Mouse (Mus musculus): ENCODE measurements around the gene Zfp955b. TPM values are rescaled to one million over a fixed set of nuclear protein-coding genes. Genes with fewer than 3 reads are reported as not detected.
"Not testable (repeated sequence)": the region's sequence is repeated elsewhere in the genome, so short reads cannot be mapped to it uniquely, and the experiment has no call there.

Gene Zfp955b
- polyA plus RNA-seq (2014; fragmentation: Nextera tagmentation; extraction: Ambion mirVana): 10.0 and 10.7 TPM in 2 replicates

GRCm38 (mm10) chr17:33289039-33289875, at the start of gene Zfp955b:
TSS of gene Zfp955b (plus strand) at chr17:33289544.
- H3K4me1 ChIP-seq (ENCODE audit: control insufficient read depth, insufficient read depth, low read length); H3K9ac ChIP-seq (ENCODE audit: low read depth, low read length); H3K27me3 ChIP-seq (ENCODE audit: control insufficient read depth, insufficient read depth, low read length); H3K4me3 ChIP-seq (ENCODE audit: low read length); H3K36me3 ChIP-seq (ENCODE audit: control insufficient read depth, insufficient read depth, low read length); H3K9me3 ChIP-seq (ENCODE audit: control insufficient read depth, low read length); H3K4me2 ChIP-seq (replicated peaks; ENCODE audit: low read depth, low read length); H3K27ac ChIP-seq (ENCODE audit: low read depth, low read length): not testable (repeated sequence)
- WGBS: no CpG with 5 or more reads among the region's 25 CpGs
- peak; percentile 99 for ATAC-seq (ENCODE audit: low FRiP score, low TSS enrichment)

GRCm38 (mm10) chr17:33254530-33255318, 34.6 kb upstream of the Zfp955b start, which contains the start of gene Zfp955a:
TSS of gene Zfp955a (minus strand) at chr17:33255145.
- H3K4me2 ChIP-seq (replicated peaks; ENCODE audit: low read depth, low read length); H3K9me3 ChIP-seq (ENCODE audit: control insufficient read depth, low read length); H3K9ac ChIP-seq (ENCODE audit: low read depth, low read length); H3K27ac ChIP-seq (ENCODE audit: low read depth, low read length); H3K27me3 ChIP-seq (ENCODE audit: control insufficient read depth, insufficient read depth, low read length); H3K4me1 ChIP-seq (ENCODE audit: control insufficient read depth, insufficient read depth, low read length); H3K36me3 ChIP-seq (ENCODE audit: control insufficient read depth, insufficient read depth, low read length); H3K4me3 ChIP-seq (ENCODE audit: low read length): not testable (repeated sequence)
- peak; percentile 99 for ATAC-seq (ENCODE audit: low FRiP score, low TSS enrichment)
- WGBS: 53% methylated on average over 1 of the region's 34 CpGs

DNA sequence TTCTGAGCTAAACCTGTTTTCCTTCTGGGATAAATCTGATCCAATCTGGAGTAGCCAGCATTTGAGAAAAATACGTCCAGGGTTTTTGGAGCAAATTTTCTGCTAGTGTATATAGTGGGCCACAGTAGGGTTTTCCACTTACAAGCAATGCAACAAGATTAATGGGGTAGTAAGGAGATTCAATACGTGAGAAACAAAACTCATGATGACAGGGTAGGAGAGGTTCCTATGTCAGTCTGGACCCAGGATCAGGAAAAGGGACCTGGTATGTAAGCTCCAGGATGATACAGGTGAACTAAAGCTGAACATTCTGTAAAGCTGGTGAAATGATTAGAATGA, 34.1 kb upstream of the Zfp955b start:
- WGBS: no CpG with 5 or more reads among the region's 2 CpGs
- not testable (repeated sequence) for H3K27ac ChIP-seq (ENCODE audit: low read depth, low read length); H3K9me3 ChIP-seq (ENCODE audit: control insufficient read depth, low read length); H3K36me3 ChIP-seq (ENCODE audit: control insufficient read depth, insufficient read depth, low read length); H3K4me2 ChIP-seq (replicated peaks; ENCODE audit: low read depth, low read length); H3K4me3 ChIP-seq (ENCODE audit: low read length); H3K9ac ChIP-seq (ENCODE audit: low read depth, low read length); H3K27me3 ChIP-seq (ENCODE audit: control insufficient read depth, insufficient read depth, low read length); H3K4me1 ChIP-seq (ENCODE audit: control insufficient read depth, insufficient read depth, low read length); ATAC-seq (ENCODE audit: low FRiP score, low TSS enrichment)

DNA sequence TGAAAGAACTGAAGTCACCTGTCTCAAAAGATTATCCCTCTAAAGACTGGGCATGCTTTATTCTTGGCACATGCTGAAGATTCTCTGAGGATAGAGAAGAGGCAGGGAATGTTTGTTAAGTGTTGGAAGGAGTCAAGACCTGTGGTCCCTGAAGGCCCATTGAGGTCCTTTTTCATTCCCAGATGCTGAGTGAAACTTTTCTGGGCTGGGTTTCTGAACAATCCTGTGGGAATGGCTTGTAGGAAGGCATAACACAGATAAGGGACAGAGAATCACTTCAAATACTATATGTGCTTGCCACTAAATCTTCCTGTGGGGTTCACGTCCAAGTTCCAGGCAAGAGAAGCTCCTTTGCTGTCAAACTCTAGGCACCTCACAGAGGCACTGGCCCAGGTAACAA, 25.0 kb upstream of the Zfp955b start, which contains the start of gene Olfr63:
Gene Olfr63, plus strand, starts transcription at position 301 of the 400 bp plus-strand sequence.
- WGBS: 75% methylated on average over 1 of the region's 1 CpGs
- H3K27ac ChIP-seq (ENCODE audit: low read depth, low read length): no peak within 1 kb of the TSS
- no peak for ATAC-seq (ENCODE audit: low FRiP score, low TSS enrichment)
- no peak within 1 kb of the TSS for H3K9ac ChIP-seq (ENCODE audit: low read depth, low read length)
- no peaks in the 10 kb centered on the region for H3K36me3 ChIP-seq (ENCODE audit: control insufficient read depth, insufficient read depth, low read length)
- H3K9me3 ChIP-seq (ENCODE audit: control insufficient read depth, low read length): no peaks in the 10 kb centered on the region
- no peaks in the 10 kb centered on the region for H3K4me1 ChIP-seq (ENCODE audit: control insufficient read depth, insufficient read depth, low read length)
- no peak within 1 kb of the TSS for H3K4me2 ChIP-seq (replicated peaks; ENCODE audit: low read depth, low read length)
- peaks cover 9% of the 10 kb centered on the region; the same call in 1 of the 2 replicates for H3K27me3 ChIP-seq (ENCODE audit: control insufficient read depth, insufficient read depth, low read length)
- no peak within 1 kb of the TSS for H3K4me3 ChIP-seq (ENCODE audit: low read length)

DNA sequence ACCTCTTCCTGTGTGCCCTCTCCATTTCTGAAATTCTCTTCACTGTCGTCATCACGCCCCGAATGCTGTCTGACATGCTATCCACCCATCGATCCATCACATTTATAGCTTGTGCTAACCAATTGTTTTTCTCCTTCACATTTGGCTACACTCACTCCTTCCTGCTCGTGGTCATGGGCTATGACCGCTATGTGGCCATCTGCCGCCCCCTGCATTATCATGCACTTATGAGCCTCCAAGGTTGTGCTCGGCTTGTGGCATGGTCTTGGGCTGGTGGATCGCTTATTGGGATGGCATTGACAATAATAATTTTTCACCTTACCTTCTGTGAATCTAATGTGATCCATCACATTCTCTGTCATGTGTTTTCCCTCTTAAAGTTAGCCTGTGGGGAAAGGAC, 20.4 kb upstream of the Zfp955b start:
- Histone ChIP-seq H3K9me3 (ENCODE audit: control insufficient read depth, low read length) (no peaks in the 10 kb centered on the region), H3K36me3 (ENCODE audit: control insufficient read depth, insufficient read depth, low read length) (no peaks in the 10 kb centered on the region), H3K9ac (ENCODE audit: low read depth, low read length) (no peak overlapping the region), H3K27ac (ENCODE audit: low read depth, low read length) (no peak overlapping the region), H3K4me2 (replicated peaks; ENCODE audit: low read depth, low read length) (no peak overlapping the region), H3K4me1 (ENCODE audit: control insufficient read depth, insufficient read depth, low read length) (no peaks in the 10 kb centered on the region), H3K4me3 (ENCODE audit: low read length) (no peak overlapping the region), H3K27me3 (ENCODE audit: control insufficient read depth, insufficient read depth, low read length) (peaks cover 9% of the 10 kb centered on the region; the same call in 1 of the 2 replicates)
- WGBS: 84% methylated on average over 9 of the region's 9 CpGs
- ATAC-seq (ENCODE audit: low FRiP score, low TSS enrichment): no peak

DNA sequence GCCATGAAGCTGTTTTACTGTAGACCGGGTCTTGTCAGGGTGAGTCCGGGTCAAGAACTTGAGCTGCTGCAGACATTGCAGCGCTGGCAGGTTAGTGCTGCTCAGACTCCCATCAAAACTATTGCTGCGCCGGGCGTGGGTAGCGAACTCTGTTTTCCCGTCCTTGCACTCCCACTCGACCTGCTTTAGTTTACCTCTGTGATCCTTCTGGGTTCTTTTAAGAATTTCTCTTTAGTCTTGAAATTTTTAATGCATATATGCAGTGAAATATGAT, 469 bp downstream of the Zfp955b start:
- H3K9me3 ChIP-seq (ENCODE audit: control insufficient read depth, low read length); H3K9ac ChIP-seq (ENCODE audit: low read depth, low read length); H3K4me3 ChIP-seq (ENCODE audit: low read length); H3K4me2 ChIP-seq (replicated peaks; ENCODE audit: low read depth, low read length); ATAC-seq (ENCODE audit: low FRiP score, low TSS enrichment); H3K27ac ChIP-seq (ENCODE audit: low read depth, low read length); H3K27me3 ChIP-seq (ENCODE audit: control insufficient read depth, insufficient read depth, low read length); H3K36me3 ChIP-seq (ENCODE audit: control insufficient read depth, insufficient read depth, low read length); H3K4me1 ChIP-seq (ENCODE audit: control insufficient read depth, insufficient read depth, low read length): not testable (repeated sequence)
- no CpG with 5 or more reads among the region's 9 CpGs for WGBS

DNA sequence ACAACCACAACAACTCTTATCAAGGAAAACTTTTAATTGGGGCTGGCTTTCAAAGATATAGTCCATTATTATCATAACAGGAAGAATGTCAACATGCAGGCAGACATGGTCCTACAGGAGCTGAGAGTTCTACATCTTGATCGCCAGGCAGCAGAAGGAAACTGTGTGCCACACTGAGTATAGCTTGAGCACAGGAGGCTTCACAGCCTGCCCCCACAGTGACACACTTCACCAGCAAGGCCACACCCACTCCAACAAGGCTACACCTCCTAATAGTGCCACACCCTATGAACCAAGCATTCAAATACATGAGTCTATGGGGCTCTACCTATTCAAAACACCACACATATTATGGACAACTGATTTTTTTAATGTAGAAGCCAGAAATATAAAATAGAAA, 63.6 kb downstream of the Zfp955b start:
- no peak overlapping the region for H3K4me3 ChIP-seq (ENCODE audit: low read length)
- no peak overlapping the region for H3K9ac ChIP-seq (ENCODE audit: low read depth, low read length)
- H3K9me3 ChIP-seq (ENCODE audit: control insufficient read depth, low read length): peaks cover 14% of the 10 kb centered on the region
- no peak for ATAC-seq (ENCODE audit: low FRiP score, low TSS enrichment)
- H3K27ac ChIP-seq (ENCODE audit: low read depth, low read length): no peak overlapping the region
- no peaks in the 10 kb centered on the region for H3K36me3 ChIP-seq (ENCODE audit: control insufficient read depth, insufficient read depth, low read length)
- no peaks in the 10 kb centered on the region for H3K27me3 ChIP-seq (ENCODE audit: control insufficient read depth, insufficient read depth, low read length)
- H3K4me2 ChIP-seq (replicated peaks; ENCODE audit: low read depth, low read length): no peak overlapping the region
- H3K4me1 ChIP-seq (ENCODE audit: control insufficient read depth, insufficient read depth, low read length): 0 out of 2 replicates have a peak, but pooled peaks cover 6% of the 10 kb centered on the region
- 95% methylated on average over 1 of the region's 1 CpGs for WGBS
